Mouse (Mus musculus): ENCODE results near the gene Tmem60.

Tmem60 gene

GRCm38 (mm10) chr5:20881915-20882800 lies at the start of gene Tmem60, which contains the start of gene Phtf2:
TSS of gene Tmem60 (plus strand) at chr5:20882191.
TSS of gene Phtf2 (minus strand) at chr5:20882124.
- peak; percentile 98 to 99 for DNase-seq (ENCODE audit: low spot score in 2 of 2)

GRCm38 (mm10) chr5:20834399-20834798 lies 47.6 kb upstream of the Tmem60 start:
- no peak for DNase-seq (ENCODE audit: low spot score in 2 of 2)

GRCm38 (mm10) chr5:20837082-20837481 lies 44.9 kb upstream of the Tmem60 start:
- DNase-seq (ENCODE audit: low spot score in 2 of 2), result no peak

- DNase-seq (ENCODE audit: low spot score in 2 of 2), result no peak
Observed at GRCm38 (mm10) chr5:20843405-20843804, 38.6 kb upstream of the Tmem60 start.

- no peak for DNase-seq (ENCODE audit: low spot score in 2 of 2)
Observed at GRCm38 (mm10) chr5:20843816-20844215, 38.2 kb upstream of the Tmem60 start.

- DNase-seq (ENCODE audit: low spot score in 2 of 2), result no peak
Observed at GRCm38 (mm10) chr5:20847010-20847409, 35.0 kb upstream of the Tmem60 start.

GRCm38 (mm10) chr5:20855066-20855465 lies 26.9 kb upstream of the Tmem60 start:
- DNase-seq (ENCODE audit: low spot score in 2 of 2), result no peak

GRCm38 (mm10) chr5:20858404-20858803 lies 23.6 kb upstream of the Tmem60 start:
- DNase-seq (ENCODE audit: low spot score in 2 of 2), result no peak

GRCm38 (mm10) chr5:20860565-20860964 lies 21.4 kb upstream of the Tmem60 start:
- no peak for DNase-seq (ENCODE audit: low spot score in 2 of 2)

- no peak for DNase-seq (ENCODE audit: low spot score in 2 of 2)
Observed at GRCm38 (mm10) chr5:20861901-20862300, 20.1 kb upstream of the Tmem60 start.

GRCm38 (mm10) chr5:20864216-20864969 lies 17.6 kb upstream of the Tmem60 start:
- no peak for DNase-seq (ENCODE audit: low spot score in 2 of 2)

- DNase-seq (ENCODE audit: low spot score in 2 of 2), result no peak
Observed at GRCm38 (mm10) chr5:20865193-20865755, 16.7 kb upstream of the Tmem60 start.

- no peak for DNase-seq (ENCODE audit: low spot score in 2 of 2)
Observed at GRCm38 (mm10) chr5:20873146-20873545, 8.8 kb upstream of the Tmem60 start.

- DNase-seq (ENCODE audit: low spot score in 2 of 2), result no peak
Observed at GRCm38 (mm10) chr5:20876934-20877426, 5.0 kb upstream of the Tmem60 start.

- no peak for DNase-seq (ENCODE audit: low spot score in 2 of 2)
Observed at GRCm38 (mm10) chr5:20880386-20880785, 1.6 kb upstream of the Tmem60 start.

- DNase-seq (ENCODE audit: low spot score in 2 of 2), result peak; percentile 41 to 63
Observed at GRCm38 (mm10) chr5:20880797-20881775, 905 bp upstream of the Tmem60 start.

- no peak for DNase-seq (ENCODE audit: low spot score in 2 of 2)
Observed at GRCm38 (mm10) chr5:20884036-20884620, 2.1 kb downstream of the Tmem60 start.

GRCm38 (mm10) chr5:20897446-20898167 lies 15.6 kb downstream of the Tmem60 start:
- no peak for DNase-seq (ENCODE audit: low spot score in 2 of 2)

- DNase-seq (ENCODE audit: low spot score in 2 of 2), result no peak
Observed at GRCm38 (mm10) chr5:20904647-20905046, 22.7 kb downstream of the Tmem60 start.

- DNase-seq (ENCODE audit: low spot score in 2 of 2), result no peak
Observed at GRCm38 (mm10) chr5:20905437-20905836, 23.4 kb downstream of the Tmem60 start.
